In the genomic region with DNA sequence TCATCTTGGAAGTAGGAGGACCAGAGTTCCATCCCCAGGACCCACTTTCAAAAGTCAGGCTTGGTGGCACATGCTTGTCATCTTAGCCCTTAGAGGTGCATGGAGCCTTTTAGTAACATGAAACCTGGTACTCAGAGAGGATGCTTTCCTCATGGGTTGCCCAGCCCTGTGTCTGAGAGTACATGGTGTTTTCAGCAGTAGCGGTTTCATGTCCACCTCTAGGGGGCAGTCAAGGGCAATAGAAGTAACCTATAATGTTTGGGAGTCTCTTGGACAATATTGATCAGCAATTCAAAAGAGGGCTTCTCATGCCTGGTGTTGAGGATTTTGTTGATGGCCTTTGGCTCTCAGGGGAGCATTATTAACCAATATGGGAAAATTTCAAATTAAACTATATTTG, we compare ENCODE assay signal across 10 mouse cellular contexts. TPM values are rescaled to one million over a fixed set of nuclear protein-coding genes. Genes with fewer than 3 reads are reported as not detected.
DNase-seq lines count a peak whose midpoint lies in the region; ATAC-seq and TF ChIP-seq lines count a peak whose summit lies in the region.
"Had no signal": no experiment of that assay in that cellular context is flagged by ENCODE, and none has a peak within 500 bp of the region (broad histone marks: within the 10 kb centered on the region; RNA-seq: fewer than 3 reads in every experiment).

No protein-coding gene starts in this region.

- H3K9me3 ChIP-seq in kidney, embryonic 16.5 days (ENCODE audit: low read length) = no peaks in the 10 kb centered on the region
- H3K9me3 ChIP-seq: limb, embryonic 15.5 days had no signal

- in situ Hi-C loops in Patski (cut with MboI; ENCODE audit: low pct_unique_long_range_greater_than_20kb) = no loop called here

- no peak overlapping the region for H3K4me3 ChIP-seq in kidney, embryonic 16.5 days (ENCODE audit: low read length)
- H3K4me3 ChIP-seq: erythroblast, embryonic 14.5 days; limb, embryonic 15.5 days had no signal

- no peak overlapping the region for H3K9ac ChIP-seq in kidney, embryonic 16.5 days (replicated peaks; ENCODE audit: low read length)
- H3K9ac ChIP-seq: limb, embryonic 15.5 days had no signal

- ATAC-seq in kidney, embryonic 16.5 days (ENCODE audit: low FRiP score, low TSS enrichment) = no peak
- no peak for ATAC-seq in Patski

- POLR2A ChIA-PET in Patski (lab: Charles Lee) = no interaction called here

- peaks cover 5% of the 10 kb centered on the region; the same call in 1 of the 2 replicates for H3K4me1 ChIP-seq in kidney, embryonic 16.5 days (ENCODE audit: insufficient read depth, low read length)
- H3K4me1 ChIP-seq: limb, embryonic 15.5 days had no signal

- DNase-seq in kidney, postnatal 36 days = peak; percentile 5 to 32
- DNase-seq in ES-CJ7 (ENCODE audit: low read depth, low spot score) (peak; percentile 60), Patski (ENCODE audit: low read depth, low spot score) (no peak)
- peak; percentile 1 for DNase-seq in large intestine, adult 2 months (ENCODE audit: low read depth, low spot score)
- DNase-seq in spleen, adult 12 weeks (ENCODE audit: low spot score) = no peak
- DNase-seq in ovary, postnatal 10 days (ENCODE audit: low spot score) = no peak
- no peak for DNase-seq in T-cell, adult 2 months (ENCODE audit: low spot score)

- CTCF ChIA-PET in Patski (lab: Charles Lee) = no interaction called here

- no peaks in the 10 kb centered on the region for H3K36me3 ChIP-seq in kidney, embryonic 16.5 days (ENCODE audit: insufficient read depth, low read length)
- H3K36me3 ChIP-seq: limb, embryonic 15.5 days had no signal

- H3K27me3 ChIP-seq in kidney, embryonic 16.5 days (ENCODE audit: insufficient read depth, low read length) = no peaks in the 10 kb centered on the region
- peaks cover 7% of the 10 kb centered on the region for H3K27me3 ChIP-seq in Patski
- H3K27me3 ChIP-seq: limb, embryonic 15.5 days had no signal

- H3K27ac ChIP-seq in kidney, embryonic 16.5 days (ENCODE audit: low read length) = no peak overlapping the region
- H3K27ac ChIP-seq: limb, embryonic 15.5 days had no signal

- no peak overlapping the region for H3K4me2 ChIP-seq in kidney, embryonic 16.5 days (replicated peaks; ENCODE audit: low read depth, low read length)
- H3K4me2 ChIP-seq: limb, embryonic 15.5 days had no signal

- 29% methylated on average over 1 of the region's 1 CpGs for WGBS in kidney, embryonic 16.5 days
- WGBS in large intestine, adult 2 months = 45% methylated on average over 1 of the region's 1 CpGs

- TF ChIP-seq CTCF in Patski (IDR thresholded peaks at IDR 0.05) = peak; percentile 65

RNA-seq across cellular contexts. Expression of a gene that starts 33.3 kb away (rescaled TPM):
- polyA plus RNA-seq in kidney, embryonic 16.5 days (2015; fragmentation: Nextera tagmentation; extraction: Ambion mirVana) = 55.9 and 65.9 TPM in 2 replicates
- polyA plus RNA-seq in Patski (2021) = 62.7 TPM
- 25.0 and 25.9 TPM in 2 replicates for polyA plus RNA-seq in large intestine, adult 2 months (2012; rRNA removed)

Comparison
In these comparisons a context has a peak if more than half of its experiments do, and no peak if none do; other contexts are left out.
1. DNase-seq: peak in kidney, postnatal 36 days (2 of 2), ES-CJ7 (single experiment) and large intestine, adult 2 months (single experiment); none in Patski (single experiment), spleen, adult 12 weeks (single experiment), ovary, postnatal 10 days (single experiment) and T-cell, adult 2 months (single experiment).